Mouse (Mus musculus) ES-E14 (cell line): ENCODE results near the gene Ccnq. TPM values are rescaled to one million over a fixed set of nuclear protein-coding genes. Genes with fewer than 3 reads are reported as not detected.

Source experiments
- DNase-seq: peaks from one replicate; pipeline ENCODE4 v3.0.0-alpha.2; 2013; ENCODE audit warnings: low read depth, low spot score
- H3K27ac ChIP-seq: 2 replicates; pipeline ENCODE4 v1.5.1; 2012; ENCODE audit warnings: low read depth, mild to moderate bottlenecking, low read length, moderate library complexity, mixed read lengths; ENCODE audit not compliant: poor library complexity, insufficient read depth, severe bottlenecking
- H3K36me3 ChIP-seq: 2 replicates; pipeline ENCODE4 v1.6.1; 2012; ENCODE audit warnings: mild to moderate bottlenecking, low read length, moderate library complexity, mixed read lengths; ENCODE audit not compliant: control insufficient read depth, poor library complexity, insufficient read depth, severe bottlenecking
- H3K4me1 ChIP-seq, 2 experiments: fragments of 150-350 bp in 1 of 2; sonication (generic) in 1 of 2; 2 replicates each; pipeline ENCODE4 v1.6.1; 2012; ENCODE audit warnings: low read length in 2 of 2, mild to moderate bottlenecking in 1 of 2, mixed read lengths in 1 of 2; ENCODE audit not compliant: control insufficient read depth in 2 of 2, insufficient read depth in 2 of 2, poor library complexity in 1 of 2
- H3K4me3 ChIP-seq, 2 experiments: fragments of 150-350 bp in 1 of 2; sonication (generic) in 1 of 2; 2 replicates each; pipeline ENCODE4 v1.5.1; 2012; ENCODE audit warnings: low read length in 2 of 2, low read depth in 1 of 2, mild to moderate bottlenecking in 1 of 2, mixed read lengths in 1 of 2; ENCODE audit not compliant: insufficient read depth in 1 of 2, poor library complexity in 1 of 2, severe bottlenecking in 1 of 2
- H3K9ac ChIP-seq: 2 replicates; pipeline ENCODE4 v1.6.1; 2012; ENCODE audit warnings: low read depth, mild to moderate bottlenecking, low read length, mixed read lengths; ENCODE audit not compliant: poor library complexity, insufficient read depth, severe bottlenecking
- H3K9me3 ChIP-seq: fragments of 150-350 bp; sonication (generic); 2 replicates; pipeline ENCODE4 v1.6.1; 2012; ENCODE audit warnings: low read depth, mild to moderate bottlenecking, low read length; ENCODE audit not compliant: control insufficient read depth, insufficient read depth
- CHD2 ChIP-seq: IDR thresholded peaks from 2 replicates; pipeline ENCODE4 v1.6.1; 2014; ENCODE audit warnings: mild to moderate bottlenecking, low read depth, low read length, inconsistent platforms
- HCFC1 ChIP-seq: IDR thresholded peaks from 2 replicates; pipeline ENCODE4 v1.6.1; 2012; ENCODE audit warnings: low read length, inconsistent platforms, borderline replicate concordance; ENCODE audit not compliant: insufficient read depth
- MAFK ChIP-seq: IDR thresholded peaks from 2 replicates; pipeline ENCODE4 v1.6.1; 2014; ENCODE audit warnings: mild to moderate bottlenecking, low read depth, low read length, inconsistent platforms; ENCODE audit not compliant: insufficient read depth
- ZC3H11A ChIP-seq: IDR thresholded peaks from 2 replicates; pipeline ENCODE4 v1.6.1; 2012; ENCODE audit warnings: low read depth, mild to moderate bottlenecking, inconsistent platforms, low read length, borderline replicate concordance
- ZNF384 ChIP-seq: IDR thresholded peaks from 2 replicates; pipeline ENCODE4 v1.6.1; 2012; ENCODE audit warnings: low read depth, low read length, inconsistent platforms
- in situ Hi-C, 2 experiments: fragments of 600-800 bp; cut with MboI; formaldehyde crosslinking; loops; one replicate each; pipeline ENCODE4 v1.15.1; 2025; ENCODE audit warnings: low sequenced_read_pairs in 2 of 2, inconsistent platforms in 1 of 2; ENCODE audit not compliant: unreplicated experiment in 2 of 2
- total RNA-seq: library from RNA; depleted of rRNA; stranded (reverse); fragments of 300-350 nt; gene quantifications from 2 replicates; pipeline ENCODE4 v1.2.3, GENCODE M21; 2012

Ccnq gene
- total RNA-seq, 1 experiment, result 35.7 TPM

DNA sequence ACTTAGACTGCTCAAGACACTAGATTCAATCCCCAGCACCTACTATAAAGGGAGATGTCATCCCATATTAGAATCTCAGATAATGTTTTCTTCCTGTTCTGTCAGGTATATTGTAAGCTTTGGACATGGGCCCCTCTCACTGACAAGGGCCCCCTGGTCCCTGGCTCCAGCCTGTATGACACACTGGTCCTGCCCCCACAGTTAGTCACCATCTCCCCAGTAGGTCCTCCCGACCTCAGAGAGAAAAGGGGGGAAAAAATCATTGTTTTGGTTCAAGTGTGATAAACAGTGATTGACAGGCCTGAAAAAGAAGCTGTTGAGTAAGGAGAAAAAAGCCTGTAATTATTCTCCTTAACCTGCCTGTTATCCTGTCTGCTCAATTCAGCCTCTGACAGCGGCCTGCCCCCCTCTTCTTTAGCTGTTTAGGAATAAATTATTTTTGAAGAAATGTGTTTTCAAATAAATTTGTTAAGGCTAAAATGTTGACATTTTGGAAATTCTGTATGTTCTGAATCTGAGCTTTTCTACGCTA is 14.6 kb downstream of the Ccnq start:
- no peak overlapping the region for H3K27ac ChIP-seq
- in situ Hi-C loops, result no loop called here
- TF ChIP-seq CHD2 (no peak), HCFC1 (no peak), ZC3H11A (no peak)
- no peak overlapping the region for H3K9ac ChIP-seq
- no peak overlapping the region for H3K4me3 ChIP-seq
- no peaks in the 10 kb centered on the region for H3K4me1 ChIP-seq
- H3K36me3 ChIP-seq, result no peaks in the 10 kb centered on the region
- no peak for DNase-seq
- no peaks in the 10 kb centered on the region for H3K9me3 ChIP-seq

GRCm38 (mm10) chr11:78735168-78735567 is 16.4 kb downstream of the Ccnq start:
- in situ Hi-C loops, result no loop called here
- TF ChIP-seq CHD2, result no peak
- TF ChIP-seq ZNF384, result no peak
- TF ChIP-seq MAFK, result no peak
- no peak for TF ChIP-seq HCFC1
- TF ChIP-seq ZC3H11A, result no peak
- DNase-seq, result no peak
- Histone ChIP-seq H3K27ac (no peak overlapping the region), H3K9ac (no peak overlapping the region), H3K36me3 (no peaks in the 10 kb centered on the region), H3K9me3 (no peaks in the 10 kb centered on the region), H3K4me1 (no peaks in the 10 kb centered on the region), H3K4me3 (no peak overlapping the region)

DNA sequence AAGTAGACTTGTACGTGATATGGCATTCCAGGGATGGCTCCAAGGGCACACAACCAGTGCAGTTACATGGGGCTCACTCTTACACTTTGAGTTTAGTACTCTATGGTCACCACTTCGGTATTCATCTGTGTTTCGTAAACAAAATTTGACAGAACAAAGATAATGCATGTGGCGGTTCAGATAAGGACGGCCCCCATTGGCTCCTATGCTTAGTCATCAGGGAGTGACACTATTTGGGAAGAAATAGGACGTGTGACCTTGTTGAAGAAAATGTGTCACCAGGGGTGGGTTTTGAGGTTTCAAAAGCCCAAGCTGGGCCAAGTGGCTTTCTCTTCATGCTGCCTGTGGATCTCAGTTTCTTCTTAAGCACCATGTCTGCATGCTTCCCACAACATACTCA is 18.9 kb downstream of the Ccnq start:
- in situ Hi-C loops, result no loop called here
- H3K4me3 ChIP-seq, result no peak overlapping the region
- TF ChIP-seq ZNF384 (no peak), ZC3H11A (no peak), HCFC1 (no peak), CHD2 (no peak), MAFK (no peak)
- H3K36me3 ChIP-seq, result no peaks in the 10 kb centered on the region
- no peak overlapping the region for H3K9ac ChIP-seq
- no peak overlapping the region for H3K27ac ChIP-seq
- no peaks in the 10 kb centered on the region for H3K9me3 ChIP-seq
- no peak for DNase-seq
- no peaks in the 10 kb centered on the region for H3K4me1 ChIP-seq

DNA sequence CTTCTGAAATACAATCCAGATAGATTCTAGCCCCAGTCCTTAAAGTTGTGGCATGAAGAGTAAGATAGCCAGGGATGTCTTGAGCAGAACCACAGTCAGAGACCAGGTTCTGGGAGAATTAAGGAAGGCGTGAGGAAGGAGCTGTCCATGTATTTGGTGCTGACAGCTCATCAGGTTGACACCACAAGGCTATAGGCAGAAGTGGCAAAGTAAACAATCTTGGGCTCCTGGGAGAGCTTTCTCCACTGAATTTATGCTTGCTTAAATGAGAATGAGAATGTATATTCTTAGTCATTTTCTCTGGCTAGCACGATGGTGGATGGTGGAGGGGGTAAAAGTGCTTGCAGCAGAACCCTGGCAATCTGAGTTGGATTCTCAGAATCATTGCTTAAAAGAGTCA is 20.6 kb downstream of the Ccnq start:
- peak; percentile 36 for DNase-seq
- Histone ChIP-seq H3K9ac (no peak overlapping the region), H3K27ac (no peak overlapping the region), H3K4me3 (no peak overlapping the region), H3K4me1 (no peaks in the 10 kb centered on the region), H3K9me3 (no peaks in the 10 kb centered on the region), H3K36me3 (no peaks in the 10 kb centered on the region)
- TF ChIP-seq MAFK (no peak), ZC3H11A (no peak)
- in situ Hi-C loops, result no loop called here

GRCm38 (mm10) chr11:78728041-78728440 is 23.5 kb downstream of the Ccnq start:
- no peaks in the 10 kb centered on the region for H3K36me3 ChIP-seq
- no peak overlapping the region for H3K4me3 ChIP-seq
- H3K9me3 ChIP-seq, result no peaks in the 10 kb centered on the region
- in situ Hi-C loops, result no loop called here
- no peaks in the 10 kb centered on the region for H3K4me1 ChIP-seq
- TF ChIP-seq MAFK (no peak), HCFC1 (no peak)
- H3K27ac ChIP-seq, result no peak overlapping the region
- no peak overlapping the region for H3K9ac ChIP-seq
- DNase-seq, result no peak
